Mouse (Mus musculus) fat pad, adult 2 months (tissue): ENCODE data around the gene 4930503B20Rik.

Experiments
- DNase-seq: peaks from one replicate; pipeline ENCODE4 v3.0.0-alpha.2; 2011; ENCODE audit warnings: low read depth, low spot score; ENCODE audit errors: extremely low read depth

The 4930503B20Rik gene

DNA sequence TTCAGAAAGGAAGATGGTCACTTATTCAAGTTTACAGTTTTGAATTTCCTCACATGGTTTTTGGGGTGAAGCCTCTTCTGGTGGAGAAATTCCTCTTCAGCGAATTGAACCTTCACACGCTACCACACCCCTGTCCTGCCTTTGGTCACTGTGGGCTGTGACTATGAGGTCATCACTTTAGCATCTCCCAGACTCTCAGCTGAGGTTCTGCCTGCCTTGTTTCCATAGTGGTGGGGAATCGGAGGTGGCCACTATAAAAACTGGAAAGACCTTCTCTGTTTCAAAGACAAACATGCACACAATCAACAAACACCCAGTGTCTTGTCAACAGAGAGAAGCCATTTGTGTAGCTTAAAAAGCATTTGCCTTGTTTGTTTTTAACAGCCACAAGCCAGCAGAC lies at the start of gene 4930503B20Rik:
Gene 4930503B20Rik, minus strand, starts transcription at position 101 of the 400 bp plus-strand sequence.
- DNase-seq = no peak

DNA sequence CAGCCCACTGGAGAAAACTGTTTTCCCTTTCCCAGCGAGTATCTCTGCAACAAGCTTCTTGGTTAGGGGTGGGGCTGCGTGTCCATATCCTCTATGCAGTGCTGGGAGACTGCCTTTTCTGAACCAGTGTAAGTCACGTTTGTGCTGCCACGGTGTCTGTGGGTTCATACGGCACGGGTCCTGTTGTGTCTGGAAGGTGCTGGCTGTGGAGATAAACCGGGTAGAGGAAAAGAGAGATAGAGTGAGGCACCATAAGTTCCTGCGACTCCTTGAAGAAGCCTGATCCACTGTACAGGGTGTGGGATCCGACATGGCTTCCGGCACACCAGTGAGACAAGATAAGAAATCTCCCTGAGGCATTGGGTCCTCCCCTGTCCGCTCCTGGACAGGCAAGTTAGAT lies 48.9 kb upstream of the 4930503B20Rik start:
- DNase-seq = no peak

DNA sequence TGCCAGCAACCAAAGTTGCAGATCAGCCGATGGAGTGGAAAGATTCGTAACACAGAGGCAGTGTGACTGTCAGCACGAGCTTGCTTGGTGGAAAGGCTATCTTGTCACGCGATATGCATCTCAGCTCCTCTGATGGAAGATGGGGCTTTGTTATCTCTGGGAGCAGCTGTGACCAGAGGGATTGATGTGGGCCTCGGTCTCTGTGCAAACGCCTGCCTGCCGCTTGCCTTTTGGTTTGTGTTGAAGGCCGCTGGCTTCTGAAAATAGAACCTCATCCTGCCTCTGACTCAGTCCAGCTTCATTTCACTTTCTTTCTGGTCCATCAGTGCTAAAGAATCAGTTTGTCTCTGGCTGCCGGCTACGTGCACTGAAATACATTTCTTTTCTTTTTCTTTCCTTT lies 47.9 kb upstream of the 4930503B20Rik start:
- DNase-seq = no peak

DNA sequence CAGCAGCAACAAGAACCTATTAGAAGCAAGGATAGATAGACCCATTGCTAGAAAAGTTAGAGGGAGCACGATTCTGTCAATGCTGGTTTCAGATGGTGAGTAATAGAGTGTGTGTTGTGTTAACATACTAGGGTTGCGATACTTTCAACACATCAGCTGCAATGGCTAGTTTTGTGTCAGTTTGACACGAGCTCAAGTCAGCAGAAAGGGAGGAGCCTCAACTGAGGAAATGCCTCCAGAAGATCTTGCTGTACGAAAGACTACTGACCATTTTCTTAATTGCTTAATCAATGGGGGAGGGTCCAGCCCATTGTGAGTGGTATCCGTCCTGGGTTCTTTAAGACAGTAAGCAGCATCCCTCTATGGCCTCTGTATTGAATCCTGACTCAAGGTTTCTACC lies 41.4 kb upstream of the 4930503B20Rik start:
- DNase-seq = no peak

DNA sequence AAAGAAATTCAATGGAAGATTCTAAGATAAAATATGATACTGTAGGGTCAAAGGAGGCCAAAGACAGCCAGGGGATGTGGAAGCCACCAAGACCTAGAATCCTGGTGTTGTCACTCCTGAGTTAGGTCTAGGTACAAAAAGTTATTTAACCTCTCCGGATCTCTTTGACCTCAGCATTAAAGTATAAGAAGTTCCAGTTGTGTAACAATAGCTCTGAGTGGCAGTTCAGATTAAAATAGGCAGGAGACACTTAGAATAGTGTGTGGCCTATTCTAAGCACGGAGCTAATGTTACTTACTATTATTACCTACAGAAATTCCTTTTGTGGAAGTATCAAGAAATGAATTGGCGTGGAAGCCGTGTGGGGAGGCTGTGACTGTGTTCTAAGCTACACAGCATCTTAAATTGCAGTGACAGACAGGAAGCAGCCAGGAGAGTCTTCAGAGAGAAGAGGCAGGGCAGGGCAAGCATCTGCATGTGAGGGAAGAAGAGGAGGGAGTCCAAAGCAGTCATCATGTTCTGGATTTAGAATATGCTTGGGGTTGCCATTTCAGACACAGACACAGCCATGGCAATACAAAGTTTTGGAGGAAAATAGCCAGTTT lies 36.1 kb upstream of the 4930503B20Rik start:
- no peak for DNase-seq

DNA sequence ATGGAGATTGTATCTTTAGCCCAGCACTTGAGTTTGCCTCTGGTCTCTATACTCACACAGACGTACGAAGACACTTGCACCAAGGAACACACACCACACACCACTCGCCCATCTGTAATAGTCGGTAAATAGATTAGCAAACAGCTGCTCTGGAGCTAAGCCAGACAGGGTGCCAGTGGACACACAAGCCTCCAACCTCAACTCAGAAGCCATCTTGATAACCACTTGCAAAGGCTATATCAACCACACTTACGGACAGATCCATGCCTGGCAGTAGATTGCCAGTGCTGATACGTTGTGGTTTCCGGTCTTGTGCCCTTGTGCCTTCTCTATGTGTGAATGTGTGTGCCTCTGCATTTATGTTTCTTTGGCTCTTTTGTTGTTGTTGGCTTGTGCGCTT lies 35.3 kb upstream of the 4930503B20Rik start:
- no peak for DNase-seq

DNA sequence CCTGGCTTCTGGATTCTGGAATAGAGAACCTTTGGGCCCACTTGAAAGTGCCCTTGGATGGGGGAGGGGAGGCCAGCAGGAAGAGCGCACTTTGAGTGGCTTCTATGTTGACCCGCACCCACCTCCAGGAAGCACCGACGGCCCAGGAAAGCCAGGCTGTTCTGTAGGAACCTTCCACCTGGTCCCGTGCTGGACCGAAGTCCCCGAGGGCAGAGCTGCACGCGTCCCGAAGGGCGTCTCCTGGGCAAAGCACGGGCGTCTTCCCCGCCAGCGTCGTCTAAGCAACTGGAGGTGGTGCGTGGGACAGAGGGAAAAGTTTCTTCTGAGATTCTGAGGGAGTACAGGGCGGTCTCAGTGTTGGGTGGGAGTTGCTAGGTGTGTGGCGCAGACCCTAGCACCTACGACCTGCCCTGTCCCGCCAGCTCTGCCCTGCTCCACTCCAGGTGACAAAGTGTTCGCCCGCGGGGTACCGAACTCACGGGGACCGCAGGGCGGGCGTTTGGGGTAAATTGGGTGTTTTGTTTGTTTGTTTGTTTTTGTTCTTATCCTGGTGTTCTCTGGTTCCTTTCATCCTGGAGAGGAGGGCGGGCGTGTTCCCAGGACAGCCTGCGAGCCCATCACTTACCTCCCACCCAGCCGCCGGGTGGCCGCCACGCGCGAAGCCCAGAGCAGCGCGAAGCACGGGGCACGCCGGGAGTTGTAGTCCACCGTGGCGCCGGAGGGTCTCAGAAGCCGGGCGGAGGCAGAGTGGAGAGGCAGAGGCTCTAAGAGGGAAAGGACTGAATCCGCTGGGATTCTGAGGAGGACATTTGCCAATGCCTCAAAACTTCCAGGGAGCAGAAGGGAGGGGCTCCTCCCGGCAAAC lies 33.9 kb upstream of the 4930503B20Rik start, which contains the start of gene Samd13:
Gene Samd13, minus strand, starts transcription at position 782 of the 865 bp plus-strand sequence.
- DNase-seq = no peak

DNA sequence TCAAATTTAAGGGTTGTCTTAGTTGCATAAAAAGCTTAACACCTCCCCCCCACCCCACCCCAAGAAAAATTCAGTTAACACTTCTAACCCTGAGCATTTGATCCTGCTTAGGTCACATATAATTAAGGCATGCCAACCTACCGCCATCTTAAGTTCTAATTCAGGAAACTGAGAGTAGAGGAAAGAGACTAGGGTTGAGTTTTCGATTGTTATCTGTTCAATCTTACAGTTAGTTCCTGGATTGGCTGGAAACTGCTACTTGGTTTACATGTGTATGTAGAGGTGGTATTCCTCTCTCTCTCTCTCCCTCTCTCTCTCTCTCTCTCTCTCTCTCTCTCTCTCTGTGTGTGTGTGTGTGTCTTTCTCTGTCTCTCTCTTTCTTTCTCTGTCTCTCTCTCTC lies 32.0 kb upstream of the 4930503B20Rik start:
- DNase-seq = no peak

DNA sequence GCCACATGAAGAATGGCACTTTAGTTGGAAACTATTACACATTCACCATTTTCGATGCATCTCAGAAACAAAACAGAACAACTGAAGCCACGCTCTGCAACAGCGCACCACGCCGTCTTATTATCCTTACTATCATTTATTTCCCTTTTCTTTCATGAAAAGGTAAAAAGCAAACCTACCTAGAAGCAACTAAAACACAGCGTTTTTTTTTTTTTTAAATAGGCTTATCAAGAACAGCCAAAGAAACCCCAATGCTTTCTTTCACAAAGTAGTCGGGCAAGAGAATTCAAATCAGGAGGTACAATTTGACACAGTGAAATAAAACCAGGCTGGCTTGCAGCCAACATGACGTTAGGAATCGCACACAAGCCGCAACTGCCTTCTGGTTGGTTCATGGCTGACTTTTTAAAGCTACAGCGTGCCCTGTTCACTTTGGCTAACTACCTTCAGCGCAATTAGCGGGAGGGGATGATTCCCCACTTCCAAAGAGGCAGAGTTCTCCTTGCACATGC lies 31.1 kb upstream of the 4930503B20Rik start:
- no peak for DNase-seq

DNA sequence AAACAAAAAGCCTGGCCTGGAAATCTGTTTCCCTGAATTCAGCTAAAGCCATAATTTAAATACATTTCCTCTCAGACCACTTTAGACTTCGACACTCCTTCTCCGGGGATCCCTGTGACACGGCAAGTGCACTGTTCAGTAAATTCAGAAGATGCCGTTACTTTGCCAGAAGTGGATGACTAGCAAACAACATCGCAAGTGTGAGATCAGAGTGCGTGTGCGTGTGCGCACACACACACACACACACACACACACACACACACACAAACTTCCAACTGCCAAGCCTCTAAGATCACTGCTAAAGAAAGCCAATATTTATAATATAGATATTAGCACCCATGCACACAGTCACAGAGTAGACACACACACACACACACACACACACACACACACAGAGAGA lies 30.6 kb upstream of the 4930503B20Rik start:
- no peak for DNase-seq

DNA sequence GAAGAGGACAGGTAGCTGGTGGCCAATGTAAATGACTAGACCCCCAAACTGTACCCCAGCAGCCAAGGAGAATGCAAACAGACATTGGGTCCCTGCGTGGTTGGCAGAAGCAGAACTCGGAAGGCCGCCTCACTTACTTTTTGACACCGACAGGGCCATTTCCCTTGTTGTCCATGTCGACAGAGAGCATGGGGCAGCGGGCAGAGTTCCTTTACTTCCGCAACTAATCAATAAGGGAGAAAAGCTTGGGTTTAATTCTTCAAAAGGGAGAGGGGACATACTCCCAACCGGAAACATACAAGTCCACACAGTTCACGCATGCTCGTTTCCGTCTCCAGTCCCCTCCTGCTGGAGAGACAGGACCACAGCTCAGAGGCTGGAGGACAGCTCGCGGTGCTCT lies 29.5 kb upstream of the 4930503B20Rik start:
- DNase-seq = no peak

DNA sequence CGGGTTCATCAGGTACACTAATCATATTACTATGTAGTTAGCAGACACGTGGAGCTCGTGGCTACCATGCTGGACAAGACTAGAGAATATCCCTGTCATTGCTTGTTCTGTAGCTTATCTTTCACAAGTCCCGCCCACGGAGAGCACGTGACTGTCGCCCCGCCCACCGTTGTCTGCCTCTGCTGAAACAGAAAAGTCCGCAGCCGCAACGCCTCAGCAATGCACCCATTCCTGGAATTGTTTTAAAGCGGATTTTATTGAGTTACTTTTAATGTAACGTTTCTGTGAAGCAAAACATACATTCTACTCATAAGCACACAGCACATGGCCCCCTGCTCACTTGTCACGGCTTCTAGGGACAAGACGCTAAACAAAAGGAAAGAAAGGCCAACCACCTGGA lies 28.5 kb upstream of the 4930503B20Rik start:
- DNase-seq = no peak

DNA sequence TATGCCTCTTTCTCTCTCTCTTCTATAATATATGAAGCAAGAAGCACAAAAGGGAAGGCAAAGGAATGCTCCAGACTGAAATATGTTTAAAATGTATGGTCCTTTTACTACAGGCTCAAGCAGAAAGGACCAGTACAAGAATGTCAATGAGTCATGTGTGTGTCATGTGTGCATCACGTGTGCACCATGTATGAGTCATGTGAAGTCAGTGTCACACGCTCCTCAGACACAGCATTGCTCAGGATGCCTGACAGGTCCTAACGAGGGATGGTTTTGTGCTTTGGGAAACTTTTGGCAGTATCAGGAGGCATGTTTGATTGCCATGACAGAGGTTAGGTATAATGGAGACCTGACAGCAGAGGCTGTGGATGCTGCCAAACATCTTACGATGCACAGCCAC lies 25.1 kb upstream of the 4930503B20Rik start:
- no peak for DNase-seq

DNA sequence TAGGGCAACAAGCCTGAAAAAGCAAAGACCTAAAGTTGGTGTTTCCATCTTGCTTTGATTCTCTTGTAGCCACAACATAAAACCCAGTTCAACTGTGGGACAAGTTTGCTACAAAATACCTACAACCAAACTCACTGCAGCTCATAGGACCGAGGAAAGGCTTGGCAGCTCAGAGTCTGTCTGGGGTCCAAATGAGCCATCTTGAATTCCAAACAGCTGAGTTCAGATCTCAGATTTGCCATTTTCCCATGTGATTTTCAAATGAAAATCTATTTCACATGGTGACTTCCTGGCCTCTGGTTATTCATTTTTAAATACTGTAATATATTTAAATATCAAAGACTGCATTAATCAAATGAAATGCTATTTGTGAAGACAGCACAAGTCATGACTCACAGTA lies 24.0 kb upstream of the 4930503B20Rik start:
- DNase-seq = no peak

DNA sequence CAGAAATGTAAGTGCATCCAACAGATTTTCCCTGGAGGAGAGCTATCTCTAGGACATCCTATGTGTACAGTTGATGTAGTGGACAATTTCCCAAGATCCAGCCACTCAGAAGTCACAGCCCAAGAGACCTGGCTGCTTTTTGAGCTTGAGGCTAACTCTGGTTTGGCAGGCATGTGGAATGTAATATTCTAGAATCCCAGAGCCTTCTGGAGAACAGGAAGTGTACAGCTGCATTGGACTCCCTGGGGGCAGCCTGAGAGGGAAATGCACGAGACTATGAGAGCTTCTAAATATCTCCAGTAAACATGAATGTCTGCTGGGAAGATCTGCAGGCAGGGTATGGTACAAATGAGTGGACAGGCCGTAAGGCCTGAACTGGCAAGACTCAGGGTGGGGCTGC lies 20.0 kb upstream of the 4930503B20Rik start:
- no peak for DNase-seq

DNA sequence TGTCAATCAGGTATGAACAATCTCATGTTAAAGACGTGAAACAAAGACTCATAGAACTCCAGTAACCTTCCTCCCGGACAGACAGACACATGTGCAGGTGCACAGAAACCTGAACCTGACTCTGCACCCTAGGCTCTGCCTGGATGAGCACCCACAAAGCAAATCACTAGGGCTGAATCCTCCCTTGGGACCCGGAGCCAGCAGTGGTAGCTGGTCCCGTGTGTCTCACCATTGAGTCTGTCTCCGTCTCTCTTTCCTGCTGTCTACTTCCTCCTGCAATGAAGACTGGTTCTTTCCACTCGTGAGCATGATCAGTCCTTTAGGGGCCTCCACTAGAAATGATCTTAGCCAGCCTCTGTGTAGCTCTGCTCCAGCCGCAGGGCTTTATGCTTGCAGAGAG lies 10.8 kb upstream of the 4930503B20Rik start:
- no peak for DNase-seq

DNA sequence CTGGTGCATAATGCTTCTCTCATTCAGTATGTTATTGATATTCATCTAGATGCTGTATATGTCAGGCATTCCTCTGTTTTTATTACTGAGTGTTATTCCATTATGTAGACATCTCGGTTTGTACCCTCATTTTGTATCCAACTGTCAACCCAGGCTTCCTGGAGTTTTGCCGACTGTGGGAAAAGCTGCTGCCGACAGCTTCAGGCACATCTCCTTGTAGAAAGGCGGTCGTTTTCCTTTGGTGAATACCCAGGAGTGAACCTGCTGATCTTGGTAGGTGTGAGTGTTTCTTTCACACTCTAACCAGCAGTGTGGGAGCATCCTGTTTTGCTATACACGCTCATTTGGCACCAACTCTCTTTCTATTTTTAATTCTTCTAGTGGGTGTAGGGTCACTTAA lies 9.9 kb upstream of the 4930503B20Rik start:
- no peak for DNase-seq

DNA sequence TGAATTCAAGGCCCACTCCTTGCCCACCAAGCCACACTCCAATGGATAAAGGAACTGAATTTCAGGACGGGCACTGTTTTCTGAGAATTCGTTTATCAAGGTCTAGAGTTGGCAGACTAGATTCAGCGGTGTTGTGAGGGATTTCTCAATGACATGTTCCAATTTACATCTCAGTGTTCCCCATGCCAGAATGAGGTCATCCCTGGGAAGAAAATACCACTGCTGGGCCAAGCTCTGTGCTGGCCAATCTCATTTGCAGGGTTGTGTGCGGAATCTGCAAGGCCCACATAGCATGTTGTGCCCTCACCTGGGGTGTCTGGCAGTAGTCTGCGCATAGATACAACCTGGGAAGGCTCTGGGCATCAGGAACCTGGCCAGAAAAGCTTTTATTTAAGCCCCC lies 8.2 kb upstream of the 4930503B20Rik start:
- no peak for DNase-seq

DNA sequence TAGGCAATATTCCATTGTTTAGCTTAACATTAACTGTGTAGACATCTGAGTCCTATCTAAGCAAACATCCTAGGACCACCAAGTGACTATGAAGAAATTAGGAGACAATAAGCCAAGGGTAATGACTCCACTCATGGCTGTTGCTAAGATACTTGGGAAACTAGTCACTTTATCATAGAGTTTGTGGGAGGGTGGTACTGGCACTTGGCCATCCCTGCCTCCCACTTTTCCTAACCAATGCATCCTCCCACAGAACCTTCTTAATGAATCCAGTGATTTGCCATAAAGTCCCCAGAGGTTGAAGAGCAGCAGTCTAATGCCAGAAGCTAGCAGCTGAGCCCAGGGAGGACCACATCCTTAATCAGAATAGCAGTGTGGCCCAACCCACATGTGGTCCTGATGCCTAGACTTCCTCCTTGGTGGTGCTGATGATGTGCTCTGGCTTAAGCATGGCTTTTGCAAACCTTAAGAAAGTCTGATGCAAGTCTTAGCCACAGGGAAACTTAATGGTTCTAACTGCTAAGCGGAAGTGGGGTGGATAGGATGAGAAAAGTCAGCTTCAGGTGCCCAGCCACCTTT lies 7.0 kb upstream of the 4930503B20Rik start:
- no peak for DNase-seq

DNA sequence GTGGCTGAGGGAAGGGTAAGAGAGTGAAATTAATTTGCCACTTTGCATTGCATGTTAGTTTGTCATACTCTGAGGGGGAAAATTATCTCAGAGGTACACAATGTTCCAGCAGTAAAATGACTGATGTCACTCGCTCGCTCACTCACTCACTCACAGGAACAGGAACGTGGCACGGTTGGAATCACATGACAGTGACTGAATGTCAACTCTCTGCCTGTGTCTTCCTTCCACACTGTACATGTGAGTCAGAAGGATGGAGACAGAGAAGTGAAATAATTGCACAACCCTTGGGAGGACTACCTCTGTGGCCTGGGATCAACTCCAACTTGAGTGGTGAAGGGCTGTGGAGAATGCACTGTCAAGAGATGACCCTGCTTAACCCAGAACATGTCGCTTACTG lies 6.3 kb upstream of the 4930503B20Rik start:
- no peak for DNase-seq

DNA sequence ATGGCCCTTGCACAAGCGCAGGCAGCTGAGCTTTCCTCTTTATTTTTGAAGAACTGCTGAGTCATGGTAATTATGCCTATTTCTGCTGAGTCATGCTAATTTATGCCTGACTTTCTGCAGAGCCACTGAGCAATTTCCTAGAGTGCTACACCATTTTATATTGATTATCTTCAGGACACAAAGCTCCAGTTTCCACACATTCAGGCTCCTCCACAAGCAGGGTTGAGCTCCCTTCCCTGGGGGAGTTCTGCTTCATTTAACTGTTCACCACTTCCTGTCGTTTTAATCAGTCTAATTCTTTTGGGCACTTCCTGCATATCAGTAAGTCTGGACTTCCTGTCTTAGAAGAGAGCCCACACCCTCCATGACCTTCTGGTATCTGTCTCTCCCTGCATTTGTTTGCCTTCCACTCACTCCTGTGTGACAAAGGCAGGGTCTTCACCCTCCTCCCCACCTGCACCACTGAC lies 4.0 kb upstream of the 4930503B20Rik start:
- DNase-seq = no peak

DNA sequence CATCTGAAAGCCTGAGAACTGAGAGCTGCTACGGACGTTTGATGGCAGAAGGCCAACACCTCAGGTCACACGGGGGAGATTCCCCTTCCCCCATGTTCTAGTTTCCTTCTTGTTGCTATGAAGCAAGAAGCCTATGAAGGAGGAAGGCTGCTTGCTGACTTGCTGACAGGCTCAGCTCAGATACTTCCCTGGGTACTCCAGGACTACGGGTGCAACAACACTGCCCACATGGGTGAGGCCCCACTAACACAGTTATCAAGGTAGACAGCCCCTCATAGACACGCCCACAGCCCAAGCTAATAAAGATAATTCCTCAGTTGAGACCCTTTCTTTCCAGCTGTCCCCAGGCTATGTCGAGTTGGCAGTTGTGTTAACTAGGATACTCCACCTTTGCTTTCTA lies 2.6 kb upstream of the 4930503B20Rik start:
- DNase-seq = no peak
